Mouse (Mus musculus): Measurements from ENCODE around the gene Neurod2. TPM values are rescaled to one million over a fixed set of nuclear protein-coding genes. Genes with fewer than 3 reads are reported as not detected.

Gene Neurod2
- polyA plus RNA-seq, 1 experiment from 2014 or later: 16.3 TPM

- Histone ChIP-seq H3K9me3 (replicated peaks) (no peaks in the 10 kb centered on the region), H3K27ac (replicated peaks) (no peak overlapping the region), H3K4me1 (peaks cover 33% of the 10 kb centered on the region), H3K4me3 (replicated peaks) (no peak overlapping the region), H3K27me3 (replicated peaks) (peaks cover 71% of the 10 kb centered on the region), H3K4me2 (no peak overlapping the region), H3K9ac (replicated peaks) (no peak overlapping the region), H3K36me3 (no peaks in the 10 kb centered on the region)
- WGBS: 77% methylated on average over 18 of the region's 18 CpGs
- no peak for ATAC-seq (ENCODE audit: low FRiP score)
Measured at GRCm38 (mm10) chr11:98352272-98352990, 23.0 kb upstream of the Neurod2 start.

DNA sequence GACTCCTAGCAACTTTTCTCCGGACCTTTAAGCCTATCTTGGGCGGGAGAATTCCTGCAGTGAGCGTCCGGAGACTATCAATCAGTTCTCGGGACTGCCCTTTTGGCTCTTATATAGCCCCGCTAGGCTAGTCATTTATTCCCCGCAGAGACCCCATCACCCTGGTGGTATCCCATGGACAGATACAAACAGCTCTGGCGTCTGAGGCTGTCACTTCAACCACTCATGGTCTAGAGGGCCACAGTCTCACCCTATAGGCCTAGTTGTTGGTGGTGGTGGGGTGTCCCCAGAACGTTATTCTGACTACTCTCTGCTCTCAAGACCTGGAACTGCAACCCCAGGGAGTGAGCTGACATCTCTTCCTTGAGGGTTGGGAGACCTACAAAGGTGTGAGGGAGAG, 19.9 kb upstream of the Neurod2 start:
- H3K4me3 ChIP-seq (replicated peaks): peak overlapping the region; percentile 48
- ATAC-seq (ENCODE audit: low FRiP score): no peak
- H3K9ac ChIP-seq (replicated peaks): no peak overlapping the region
- no peaks in the 10 kb centered on the region for H3K9me3 ChIP-seq (replicated peaks)
- H3K27me3 ChIP-seq (replicated peaks): peaks cover 92% of the 10 kb centered on the region
- peak overlapping the region; percentile 80 for H3K4me2 ChIP-seq
- no peaks in the 10 kb centered on the region for H3K36me3 ChIP-seq
- 2% methylated on average over 9 of the region's 9 CpGs for WGBS
- no peak overlapping the region for H3K27ac ChIP-seq (replicated peaks)
- H3K4me1 ChIP-seq: peaks cover 24% of the 10 kb centered on the region

DNA sequence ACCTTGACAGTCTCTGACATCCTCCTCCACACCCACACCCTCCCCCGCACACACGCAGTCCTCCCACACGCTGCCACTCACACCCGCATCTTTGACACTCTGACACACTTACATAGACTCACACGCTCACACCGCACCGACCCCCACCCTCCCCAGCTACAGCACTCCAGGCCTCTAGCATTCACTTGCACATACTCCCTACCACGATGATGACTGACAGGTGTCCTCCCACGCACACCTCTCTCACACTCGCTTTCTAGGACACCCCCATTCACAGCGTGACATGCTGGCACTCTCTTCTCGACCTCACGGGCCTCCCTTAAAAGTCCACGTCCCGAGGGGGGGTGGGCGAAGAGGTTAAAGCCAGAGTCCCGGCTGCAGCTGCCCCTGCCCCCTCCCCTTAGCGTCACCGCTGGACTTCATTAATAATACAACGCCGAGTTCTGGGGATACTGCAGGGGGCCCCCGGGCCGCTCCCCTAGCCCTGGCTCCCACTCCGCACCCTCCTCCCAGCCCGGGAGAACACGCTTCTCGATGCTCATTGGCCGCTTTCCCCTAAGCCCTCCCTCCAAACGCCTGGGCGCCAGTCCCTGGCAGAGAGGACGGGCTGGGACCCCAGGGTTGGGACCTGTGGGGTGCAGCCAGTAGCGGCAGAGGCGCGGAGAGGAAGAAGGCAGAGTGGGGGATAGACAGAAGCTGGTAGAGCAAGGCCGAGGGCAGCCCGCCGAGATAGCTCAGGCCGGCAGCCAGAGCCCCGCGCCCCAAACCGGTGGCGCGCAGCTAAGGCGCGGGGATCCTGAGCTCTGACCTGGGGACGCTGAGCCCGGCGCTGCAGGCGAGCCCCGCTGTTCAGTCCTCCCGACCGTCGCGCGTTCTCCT, 18.9 kb upstream of the Neurod2 start, which contains the start of gene Ppp1r1b:
TSS of gene Ppp1r1b (plus strand) at position 322 of the 879 bp plus-strand sequence.
- 0% methylated on average over 54 of the region's 55 CpGs for WGBS
- peaks cover 89% of the 10 kb centered on the region for H3K27me3 ChIP-seq (replicated peaks)
- no peak within 1 kb of the TSS for H3K27ac ChIP-seq (replicated peaks)
- ATAC-seq (ENCODE audit: low FRiP score): peak; percentile 48; the same call in 1 of the 2 replicates
- peaks cover 24% of the 10 kb centered on the region for H3K4me1 ChIP-seq
- peak within 1 kb of the TSS; percentile 48 for H3K4me3 ChIP-seq (replicated peaks)
- peak within 1 kb of the TSS; percentile 40 for H3K9ac ChIP-seq (replicated peaks)
- H3K9me3 ChIP-seq (replicated peaks): no peaks in the 10 kb centered on the region
- no peaks in the 10 kb centered on the region for H3K36me3 ChIP-seq
- H3K4me2 ChIP-seq: peak within 1 kb of the TSS; percentile 80

GRCm38 (mm10) chr11:98347385-98348082, 18.1 kb upstream of the Neurod2 start:
- ATAC-seq (ENCODE audit: low FRiP score): no peak
- peaks cover 29% of the 10 kb centered on the region for H3K4me1 ChIP-seq
- no peaks in the 10 kb centered on the region for H3K36me3 ChIP-seq
- peak overlapping the region; percentile 80 for H3K4me2 ChIP-seq
- H3K4me3 ChIP-seq (replicated peaks): no peak overlapping the region
- no peak overlapping the region for H3K9ac ChIP-seq (replicated peaks)
- H3K9me3 ChIP-seq (replicated peaks): no peaks in the 10 kb centered on the region
- no peak overlapping the region for H3K27ac ChIP-seq (replicated peaks)
- WGBS: 3% methylated on average over 10 of the region's 12 CpGs
- peaks cover 81% of the 10 kb centered on the region for H3K27me3 ChIP-seq (replicated peaks)

DNA sequence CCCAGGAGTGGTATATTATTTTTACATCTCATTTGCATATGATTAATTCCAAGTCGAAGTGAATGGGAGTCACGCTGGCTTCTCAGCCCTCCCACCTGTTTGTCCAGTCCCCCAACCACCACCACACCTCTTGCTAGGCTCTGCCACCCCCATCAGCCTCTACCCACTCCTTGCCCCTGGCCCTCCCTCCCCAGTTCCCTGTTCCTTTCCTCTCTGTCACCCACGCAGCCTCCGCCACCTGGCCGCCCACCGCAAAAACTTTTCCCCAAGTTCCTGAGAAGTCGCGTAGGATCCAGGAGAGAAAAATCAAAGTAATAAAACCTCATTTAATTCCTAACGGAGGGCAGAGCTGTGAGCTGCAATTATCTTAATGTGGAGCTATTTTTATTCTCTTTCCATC, 16.7 kb upstream of the Neurod2 start:
- no peak for ATAC-seq (ENCODE audit: low FRiP score)
- no peaks in the 10 kb centered on the region for H3K9me3 ChIP-seq (replicated peaks)
- WGBS: 13% methylated on average over 9 of the region's 9 CpGs
- H3K4me3 ChIP-seq (replicated peaks): no peak overlapping the region
- H3K4me2 ChIP-seq: no peak overlapping the region
- peaks cover 37% of the 10 kb centered on the region for H3K4me1 ChIP-seq
- no peak overlapping the region for H3K9ac ChIP-seq (replicated peaks)
- H3K27me3 ChIP-seq (replicated peaks): peaks cover 80% of the 10 kb centered on the region
- no peaks in the 10 kb centered on the region for H3K36me3 ChIP-seq
- H3K27ac ChIP-seq (replicated peaks): no peak overlapping the region

- Histone ChIP-seq H3K36me3 (no peaks in the 10 kb centered on the region), H3K9ac (replicated peaks) (no peak overlapping the region), H3K27me3 (replicated peaks) (peaks cover 76% of the 10 kb centered on the region), H3K4me3 (replicated peaks) (peak overlapping the region; percentile 17; the same call in 1 of the 2 replicates), H3K4me1 (peaks cover 41% of the 10 kb centered on the region), H3K9me3 (replicated peaks) (no peaks in the 10 kb centered on the region), H3K4me2 (peak overlapping the region; percentile 43), H3K27ac (replicated peaks) (no peak overlapping the region)
- no peak for ATAC-seq (ENCODE audit: low FRiP score)
- WGBS: 1% methylated on average over 14 of the region's 14 CpGs
Measured at GRCm38 (mm10) chr11:98345253-98345652, 15.8 kb upstream of the Neurod2 start.

DNA sequence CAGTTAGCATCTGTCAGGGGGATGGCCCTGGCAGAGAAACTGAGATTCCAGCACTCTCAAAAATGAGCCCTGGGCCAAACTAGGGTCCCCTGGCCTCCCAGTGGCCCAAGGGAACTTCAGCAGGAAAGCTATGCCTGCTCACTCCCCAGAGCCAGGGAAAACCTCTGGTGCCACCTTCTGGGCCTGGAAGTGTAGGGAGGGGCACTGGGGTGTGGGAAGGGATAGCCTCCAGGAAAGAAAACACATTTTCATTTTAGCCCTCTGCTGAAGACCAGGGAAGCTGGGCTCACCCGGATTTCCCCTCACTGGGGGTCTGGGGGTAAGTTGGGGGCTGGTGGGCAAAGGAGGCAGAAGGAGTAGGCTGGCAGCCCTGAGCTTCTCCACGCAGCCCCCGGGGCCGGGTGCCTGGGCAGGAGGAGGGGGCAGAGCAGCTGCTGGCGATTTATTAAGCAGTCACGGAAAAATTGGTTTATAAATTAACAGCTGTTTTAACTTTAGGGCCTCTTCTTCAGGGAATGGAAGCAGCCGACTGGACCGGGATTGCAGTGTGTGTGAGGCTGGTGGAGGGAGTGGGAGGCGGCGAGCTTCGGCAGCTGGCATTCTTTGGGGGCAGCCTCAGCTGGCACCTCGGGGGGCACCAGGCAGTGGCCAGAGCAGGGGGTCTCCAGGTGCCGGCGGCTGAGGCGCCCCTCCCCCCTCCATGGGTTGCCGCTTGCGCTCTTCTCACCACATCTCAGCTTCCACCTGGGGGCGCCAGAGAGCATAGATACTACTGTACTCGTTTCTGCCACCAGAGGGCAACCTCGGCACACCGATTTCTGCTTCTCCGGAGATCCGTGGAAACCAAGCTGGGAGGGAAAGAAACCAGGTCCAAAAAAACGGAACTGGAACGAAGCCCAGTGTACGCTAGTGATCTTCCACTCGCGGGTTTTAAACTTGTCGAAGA, 12.8 kb upstream of the Neurod2 start:
- Histone ChIP-seq H3K36me3 (no peaks in the 10 kb centered on the region), H3K4me1 (peaks cover 43% of the 10 kb centered on the region), H3K27ac (replicated peaks) (peak overlapping the region; percentile 65), H3K9ac (replicated peaks) (no peak overlapping the region), H3K9me3 (replicated peaks) (no peaks in the 10 kb centered on the region), H3K4me2 (peak overlapping the region; percentile 61), H3K4me3 (replicated peaks) (peak overlapping the region; percentile 34), H3K27me3 (replicated peaks) (peaks cover 65% of the 10 kb centered on the region)
- 0 out of 2 replicates have a peak, but pooled peaks have one; percentile 11 for ATAC-seq (ENCODE audit: low FRiP score)
- WGBS: 2% methylated on average over 29 of the region's 29 CpGs

- 53% methylated on average over 4 of the region's 4 CpGs for WGBS
- no peak overlapping the region for H3K4me3 ChIP-seq (replicated peaks)
- no peak overlapping the region for H3K9ac ChIP-seq (replicated peaks)
Measured at GRCm38 (mm10) chr11:98341174-98341573, 11.7 kb upstream of the Neurod2 start.

DNA sequence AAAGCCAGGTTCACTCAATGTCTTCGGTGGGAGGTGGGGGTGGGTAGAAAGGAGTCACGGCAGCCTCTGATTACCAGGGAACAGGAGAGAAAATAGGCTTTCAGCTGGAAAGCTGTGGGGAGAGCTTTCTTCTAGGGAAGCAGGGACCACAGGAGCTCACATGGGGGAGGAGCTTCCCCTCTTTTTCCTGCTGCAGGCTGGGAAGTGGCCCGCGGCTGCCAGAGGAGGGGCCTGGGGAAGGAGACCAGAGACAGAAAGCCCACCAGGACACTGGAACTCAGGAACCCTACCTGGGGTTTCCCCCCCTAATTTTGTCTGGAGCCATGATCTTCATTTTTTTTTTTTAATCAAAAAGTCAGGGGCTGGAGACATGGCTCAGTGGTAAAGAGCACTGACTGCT, 11.1 kb upstream of the Neurod2 start:
- H3K4me2 ChIP-seq: no peak overlapping the region
- no peak overlapping the region for H3K9ac ChIP-seq (replicated peaks)
- peaks cover 43% of the 10 kb centered on the region for H3K4me1 ChIP-seq
- peaks cover 68% of the 10 kb centered on the region for H3K27me3 ChIP-seq (replicated peaks)
- WGBS: 7% methylated on average over 3 of the region's 4 CpGs
- no peaks in the 10 kb centered on the region for H3K9me3 ChIP-seq (replicated peaks)
- ATAC-seq (ENCODE audit: low FRiP score): no peak
- H3K36me3 ChIP-seq: no peaks in the 10 kb centered on the region
- H3K4me3 ChIP-seq (replicated peaks): no peak overlapping the region
- H3K27ac ChIP-seq (replicated peaks): no peak overlapping the region

More at GRCm38 (mm10) chr11:98341174-98341573, 11.7 kb upstream of the Neurod2 start:
- Histone ChIP-seq H3K27ac (replicated peaks) (no peak overlapping the region), H3K36me3 (no peaks in the 10 kb centered on the region), H3K27me3 (replicated peaks) (peaks cover 65% of the 10 kb centered on the region), H3K4me2 (no peak overlapping the region), H3K4me1 (peaks cover 43% of the 10 kb centered on the region), H3K9me3 (replicated peaks) (no peaks in the 10 kb centered on the region)
- no peak for ATAC-seq (ENCODE audit: low FRiP score)

- H3K9ac ChIP-seq (replicated peaks): 0 out of 2 replicates have a peak overlapping the region, but pooled peaks have one; percentile 70
- no peaks in the 10 kb centered on the region for H3K9me3 ChIP-seq (replicated peaks)
- H3K27ac ChIP-seq (replicated peaks): peak overlapping the region; percentile 91
- H3K36me3 ChIP-seq: no peaks in the 10 kb centered on the region
- H3K4me3 ChIP-seq (replicated peaks): peak overlapping the region; percentile 51
- H3K4me2 ChIP-seq: peak overlapping the region; percentile 97
- no peak for ATAC-seq (ENCODE audit: low FRiP score)
- WGBS: 6% methylated on average over 11 of the region's 11 CpGs
- peaks cover 44% of the 10 kb centered on the region for H3K4me1 ChIP-seq
- H3K27me3 ChIP-seq (replicated peaks): peaks cover 69% of the 10 kb centered on the region
Measured at GRCm38 (mm10) chr11:98339679-98340287, 10.3 kb upstream of the Neurod2 start.
